Comparison of ENCODE assay signal across 8 mouse cellular contexts in the genomic region with DNA sequence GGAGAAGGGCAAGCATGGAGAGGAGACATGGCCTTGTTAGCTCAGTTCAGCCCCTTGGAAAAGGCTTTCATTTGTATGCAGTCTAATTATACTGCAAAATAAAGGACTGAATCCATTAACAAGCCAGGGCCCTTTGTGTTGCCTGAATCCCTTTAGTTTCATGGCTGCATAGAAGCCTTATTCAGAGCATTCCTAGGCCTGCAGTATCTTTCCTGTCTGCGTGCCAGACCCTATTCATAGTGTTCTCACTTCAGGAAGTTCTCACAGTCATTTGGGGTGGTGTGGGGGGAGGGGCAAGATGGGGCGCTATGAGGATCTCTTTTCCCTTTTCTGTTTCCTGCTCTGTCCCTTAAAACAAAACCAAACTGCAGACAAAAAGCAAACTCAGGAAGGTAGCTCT. TPM values are rescaled to one million over a fixed set of nuclear protein-coding genes. Genes with fewer than 3 reads are reported as not detected.
A peak's percentile ranks its signal among the peaks of the same experiment; 100 is the strongest.
DNase-seq lines count a peak whose midpoint lies in the region; ATAC-seq and TF ChIP-seq lines count a peak whose summit lies in the region.

No protein-coding gene starts in this region.

- peaks cover 58% of the 10 kb centered on the region for H3K4me1 ChIP-seq in megakaryocyte, embryonic 14.5 days
- peaks cover 87% of the 10 kb centered on the region for H3K4me1 ChIP-seq in forebrain, embryonic 10.5 days
- H3K4me1 ChIP-seq in heart, embryonic 13.5 days = peaks cover 84% of the 10 kb centered on the region
- H3K4me1 ChIP-seq in liver, postnatal 0 days (ENCODE audit: insufficient read depth) = peaks cover 13% of the 10 kb centered on the region
- peaks cover 3% of the 10 kb centered on the region for H3K4me1 ChIP-seq in olfactory bulb, adult 2 months (ENCODE audit: control insufficient read depth, insufficient read depth, low read length)

- no peaks in the 10 kb centered on the region for H3K9me3 ChIP-seq in megakaryocyte, embryonic 14.5 days
- no peaks in the 10 kb centered on the region for H3K9me3 ChIP-seq in forebrain, embryonic 10.5 days
- no peaks in the 10 kb centered on the region for H3K9me3 ChIP-seq in heart, embryonic 13.5 days
- no peaks in the 10 kb centered on the region for H3K9me3 ChIP-seq in liver, postnatal 0 days (ENCODE audit: low read length)

- peak overlapping the region; percentile 54 for H3K4me2 ChIP-seq in heart, embryonic 13.5 days
- H3K4me2 ChIP-seq in liver, postnatal 0 days (ENCODE audit: low read depth, low read length) = 0 out of 2 replicates have a peak overlapping the region, but pooled peaks have one; percentile 18

- H3K4me3 ChIP-seq in megakaryocyte, embryonic 14.5 days (replicated peaks) = peak overlapping the region; percentile 78
- H3K4me3 ChIP-seq in forebrain, embryonic 10.5 days = peak overlapping the region; percentile 24
- H3K4me3 ChIP-seq in heart, embryonic 13.5 days = no peak overlapping the region
- no peak overlapping the region for H3K4me3 ChIP-seq in liver, postnatal 0 days (ENCODE audit: low read depth, low read length)
- no peak overlapping the region for H3K4me3 ChIP-seq in olfactory bulb, adult 2 months (ENCODE audit: insufficient read depth, low read depth, low read length)

- no peaks in the 10 kb centered on the region for H3K36me3 ChIP-seq in megakaryocyte, embryonic 14.5 days (replicated peaks; ENCODE audit: low read length)
- H3K36me3 ChIP-seq in forebrain, embryonic 10.5 days (replicated peaks) = no peaks in the 10 kb centered on the region
- H3K36me3 ChIP-seq in heart, embryonic 13.5 days = no peaks in the 10 kb centered on the region
- no peaks in the 10 kb centered on the region for H3K36me3 ChIP-seq in liver, postnatal 0 days (replicated peaks; ENCODE audit: insufficient read depth, low read length)

- TF ChIP-seq EP300 in liver, postnatal 0 days (IDR thresholded peaks at IDR 0.05; ENCODE audit: low read depth) = no peak

- peak; percentile 63 for DNase-seq in forebrain, embryonic 10.5 days (ENCODE audit: extremely low spot score, low spot score)
- peak; percentile 82 for DNase-seq in kidney, postnatal 10 days
- peak; percentile 37 for DNase-seq in liver, postnatal 0 days

- 5% methylated on average over 2 of the region's 2 CpGs for WGBS in forebrain, embryonic 10.5 days
- 4% methylated on average over 2 of the region's 2 CpGs for WGBS in heart, embryonic 13.5 days
- 12% methylated on average over 2 of the region's 2 CpGs for WGBS in liver, postnatal 0 days (ENCODE audit: insufficient replicate concordance)
- 50% methylated on average over 2 of the region's 2 CpGs for WGBS in olfactory bulb, adult 2 months

- no peak for ATAC-seq in megakaryocyte, adult 5-6 weeks (ENCODE audit: poor library complexity, severe bottlenecking)
- no peak for ATAC-seq in heart, embryonic 13.5 days (ENCODE audit: extremely low read depth, insufficient number of reproducible peaks, low FRiP score, low TSS enrichment)
- ATAC-seq in liver, postnatal 0 days = peak; percentile 23; the same call in 1 of the 2 replicates
- ATAC-seq in inflammation-experienced regulatory T-cells, adult 6 months = no peak

- peak overlapping the region; percentile 48; the same call in 1 of the 2 replicates for H3K9ac ChIP-seq in heart, embryonic 13.5 days
- H3K9ac ChIP-seq in liver, postnatal 0 days (replicated peaks) = no peak overlapping the region

- TF ChIP-seq CTCF in liver, postnatal 0 days (IDR thresholded peaks at IDR 0.05; ENCODE audit: low read depth) = no peak
- no peak for TF ChIP-seq CTCF in olfactory bulb, adult 2 months (IDR thresholded peaks at IDR 0.05; ENCODE audit: insufficient read depth, low read depth, low read length)

- H3K27me3 ChIP-seq in megakaryocyte, embryonic 14.5 days (replicated peaks) = no peaks in the 10 kb centered on the region
- H3K27me3 ChIP-seq in forebrain, embryonic 10.5 days (ENCODE audit: poor library complexity, severe bottlenecking) = no peaks in the 10 kb centered on the region
- no peaks in the 10 kb centered on the region for H3K27me3 ChIP-seq in heart, embryonic 13.5 days (replicated peaks)
- H3K27me3 ChIP-seq in liver, postnatal 0 days (ENCODE audit: insufficient read depth, low read length) = no peaks in the 10 kb centered on the region

- no peak for TF ChIP-seq POLR2A in olfactory bulb, adult 2 months (IDR thresholded peaks at IDR 0.05; ENCODE audit: insufficient read depth, low read depth, low read length)

- H3K27ac ChIP-seq in forebrain, embryonic 10.5 days = peak overlapping the region; percentile 89
- peak overlapping the region; percentile 90 for H3K27ac ChIP-seq in heart, embryonic 13.5 days (replicated peaks)
- H3K27ac ChIP-seq in liver, postnatal 0 days (ENCODE audit: low read depth) = peak overlapping the region; percentile 3; the same call in 1 of the 2 replicates
- 0 out of 2 replicates have a peak overlapping the region, but pooled peaks have one; percentile 32 for H3K27ac ChIP-seq in olfactory bulb, adult 2 months (ENCODE audit: insufficient read depth, low read depth, low read length)

RNA-seq across cellular contexts. Expression of a gene that starts 28.1 kb away (rescaled TPM):
- polyA plus RNA-seq in megakaryocyte, embryonic 14.5 days (2012; ENCODE audit: insufficient read depth, low replicate concordance) = 0.67 and 2.4 TPM in 2 replicates
- total RNA-seq in megakaryocyte, adult 5-6 weeks (2015) = 1.8 and 2.6 TPM in 2 replicates
- 2.7 and 3.8 TPM in 2 replicates for total RNA-seq in megakaryocyte, adult 5-6 weeks (2017)
- polyA plus RNA-seq in forebrain, embryonic 10.5 days (2016; fragmentation: Nextera tagmentation; extraction: Ambion mirVana) = 5.1 and 5.5 TPM in 2 replicates
- 3.9 and 4.6 TPM in 2 replicates for polyA plus RNA-seq in heart, embryonic 13.5 days (2015; fragmentation: Nextera tagmentation; extraction: Ambion mirVana)
- polyA plus RNA-seq in liver, postnatal 0 days (2015; fragmentation: Nextera tagmentation; extraction: Ambion mirVana) = 0.73 and 0.86 TPM in 2 replicates
- polyA plus RNA-seq in olfactory bulb, adult 2 months (2012; ENCODE audit: insufficient read depth, insufficient read length, low replicate concordance, missing spikeins) = not detected in 2 replicates
- polyA plus RNA-seq in inflammation-experienced regulatory T-cells, adult 6 months (2017; shearing (Covaris generic)) = 1 to 10 TPM; 4.4 to 7.8 (median 7.6) TPM

Comparison
In these comparisons a context has a peak if more than half of its experiments do, and no peak if none do; other contexts are left out.
1. H3K4me3 ChIP-seq: peak in megakaryocyte, embryonic 14.5 days (single experiment) and forebrain, embryonic 10.5 days (single experiment); none in heart, embryonic 13.5 days (single experiment), liver, postnatal 0 days (single experiment) and olfactory bulb, adult 2 months (single experiment).
2. H3K27ac ChIP-seq: peak in every context shown above with its lines; median percentile 90 in heart, embryonic 13.5 days; 89 in forebrain, embryonic 10.5 days; 32 in olfactory bulb, adult 2 months; 3 in liver, postnatal 0 days.
3. Peak in every context shown above with its lines, with median percentiles within 50 percentile points of each other: DNase-seq.